Mouse (Mus musculus) liver, embryonic 14.5 days (tissue): ENCODE measurements around the gene Olfr763. TPM values are rescaled to one million over a fixed set of nuclear protein-coding genes. Genes with fewer than 3 reads are reported as not detected.
"Not testable (repeated sequence)": the region's sequence is repeated elsewhere in the genome, so short reads cannot be mapped to it uniquely, and the experiment has no call there.

Experiments used
- ATAC-seq: fragments of 200-750 bp; cut with Nextera tagmentation; 2 replicates; pipeline ENCODE4 v1.8.0; 2017; ENCODE audit warnings: moderate number of reproducible peaks, mild to moderate bottlenecking, moderate library complexity; ENCODE audit not compliant: insufficient read depth
- DNase-seq, 3 experiments: peaks; one replicate each; pipeline ENCODE4 v3.0.0-alpha.2; 2012 to 2013; ENCODE audit warnings: low read depth in 3 of 3, low spot score in 3 of 3
- H3K27ac ChIP-seq: fragments of 300-500 bp; sonication (generic); 2 replicates; pipeline ENCODE4 v1.5.1; 2014; ENCODE audit warnings: moderate library complexity, mild to moderate bottlenecking, control low read depth, inconsistent platforms
- H3K27me3 ChIP-seq: fragments of 300-500 bp; sonication (generic); 2 replicates; pipeline ENCODE4 v1.6.1; 2014; ENCODE audit warnings: mild to moderate bottlenecking, low read length, moderate library complexity; ENCODE audit not compliant: control insufficient read depth, insufficient read depth
- H3K36me3 ChIP-seq: fragments of 300-500 bp; sonication (generic); replicated peaks from 2 replicates; pipeline ENCODE4 v1.6.1; 2014; ENCODE audit warnings: low read depth; ENCODE audit not compliant: control insufficient read depth, insufficient read depth
- H3K4me1 ChIP-seq, 2 experiments: fragments of 200-500 bp in 1 of 2; fragments of 300-500 bp in 1 of 2; sonication (generic) in 1 of 2; replicated peaks; 2 replicates each; pipeline ENCODE4 v1.6.1; 2012 to 2014; ENCODE audit warnings: antibody characterized with exemption in 1 of 2, inconsistent platforms in 1 of 2, low read length in 1 of 2; ENCODE audit not compliant: control insufficient read depth in 2 of 2, insufficient read depth in 2 of 2
- H3K4me2 ChIP-seq: fragments of 300-500 bp; sonication (generic); 2 replicates; pipeline ENCODE4 v1.6.1; 2014; ENCODE audit warnings: low read depth, mild to moderate bottlenecking, control low read depth, moderate library complexity
- H3K4me3 ChIP-seq, 2 experiments: fragments of 200-500 bp in 1 of 2; fragments of 300-500 bp in 1 of 2; sonication (generic) in 1 of 2; 2 replicates each; pipeline ENCODE4 v1.5.1; 2012 to 2014; ENCODE audit warnings: low read depth in 2 of 2, low read length in 2 of 2, mild to moderate bottlenecking in 2 of 2, control low read depth in 1 of 2, inconsistent platforms in 1 of 2, moderate library complexity in 1 of 2; ENCODE audit not compliant: insufficient read depth in 1 of 2
- H3K9ac ChIP-seq: fragments of 300-500 bp; sonication (generic); replicated peaks from 2 replicates; pipeline ENCODE4 v1.6.1; 2014; ENCODE audit warnings: mild to moderate bottlenecking, control low read depth, moderate library complexity
- H3K9me3 ChIP-seq: fragments of 300-500 bp; sonication (generic); 2 replicates; pipeline ENCODE4 v1.6.1; 2016; ENCODE audit warnings: low read length, mixed read lengths; ENCODE audit not compliant: control insufficient read depth
- CTCF ChIP-seq: IDR thresholded peaks from 2 replicates; pipeline ENCODE4 v1.5.1; 2016; ENCODE audit warnings: antibody characterized with exemption, low read depth, control low read depth
- EP300 ChIP-seq: IDR thresholded peaks from 2 replicates; pipeline ENCODE4 v1.6.1; 2016; ENCODE audit warnings: antibody characterized with exemption, low read depth
- WGBS: fragments of 180-500 bp; shearing (Covaris S2); extraction: QIAGEN DNeasy Blood & Tissue Kit; methylation state at CpG from one replicate; pipeline ENCODE4 v1.1.7; 2014; ENCODE audit not compliant: insufficient replicate concordance; 5-methylcytosine and 5-hydroxymethylcytosine counted together
- polyA plus RNA-seq, 2 experiments: library from polyadenylated mRNA; depleted of rRNA in 1 of 2; stranded (reverse) in 1 of 2; unstranded in 1 of 2; fragments of >200 nt; fragmentation: Nextera tagmentation in 1 of 2; extraction: Ambion mirVana in 1 of 2; gene quantifications; 2 replicates each; pipeline versions ENCODE4 v1.2.1 to v1.2.3; 2012 to 2014

The Olfr763 gene
- polyA plus RNA-seq, 2 experiments, result not detected

- Histone ChIP-seq H3K9me3 (no peaks in the 10 kb centered on the region), H3K4me1 (no peaks in the 10 kb centered on the region), H3K27ac (no peak overlapping the region), H3K9ac (no peak overlapping the region), H3K27me3 (no peaks in the 10 kb centered on the region), H3K4me3 (no peak overlapping the region), H3K4me2 (no peak overlapping the region), H3K36me3 (no peaks in the 10 kb centered on the region)
- no peak for DNase-seq
- ATAC-seq, result no peak
- no peak for TF ChIP-seq EP300
- TF ChIP-seq CTCF, result no peak
Observed at GRCm38 (mm10) chr10:128990994-128991393, 19.6 kb upstream of the Olfr763 start.

- Histone ChIP-seq H3K4me2 (no peak overlapping the region), H3K27ac (no peak overlapping the region), H3K9me3 (no peaks in the 10 kb centered on the region), H3K9ac (no peak overlapping the region), H3K27me3 (no peaks in the 10 kb centered on the region), H3K36me3 (no peaks in the 10 kb centered on the region), H3K4me1 (no peaks in the 10 kb centered on the region), H3K4me3 (no peak overlapping the region)
- DNase-seq, result no peak
- TF ChIP-seq EP300 (no peak), CTCF (no peak)
- WGBS, result 63% methylated on average over 1 of the region's 1 CpGs
- no peak for ATAC-seq
Observed at GRCm38 (mm10) chr10:128995796-128996195, 14.8 kb upstream of the Olfr763 start.

- Histone ChIP-seq H3K9me3 (no peaks in the 10 kb centered on the region), H3K27ac (no peak overlapping the region), H3K27me3 (no peaks in the 10 kb centered on the region), H3K36me3 (no peaks in the 10 kb centered on the region), H3K9ac (no peak overlapping the region), H3K4me2 (no peak overlapping the region), H3K4me1 (no peaks in the 10 kb centered on the region), H3K4me3 (no peak overlapping the region)
- ATAC-seq (peak; percentile 18; the same call in 1 of the 2 replicates), DNase-seq (no peak)
- TF ChIP-seq EP300 (no peak), CTCF (no peak)
- 48% methylated on average over 4 of the region's 4 CpGs for WGBS
Observed at GRCm38 (mm10) chr10:128996523-128997040, 14.0 kb upstream of the Olfr763 start.

- Histone ChIP-seq H3K4me1 (no peaks in the 10 kb centered on the region), H3K9ac (no peak overlapping the region), H3K27ac (no peak overlapping the region), H3K9me3 (no peaks in the 10 kb centered on the region), H3K36me3 (no peaks in the 10 kb centered on the region), H3K4me3 (no peak overlapping the region), H3K4me2 (no peak overlapping the region), H3K27me3 (no peaks in the 10 kb centered on the region)
- WGBS, result 64% methylated on average over 14 of the region's 14 CpGs
- ATAC-seq, result no peak
- no peak for DNase-seq
- TF ChIP-seq CTCF, result no peak
- TF ChIP-seq EP300, result no peak
Observed at GRCm38 (mm10) chr10:129004032-129004920, 6.3 kb upstream of the Olfr763 start.

- not testable (repeated sequence) for H3K27me3 ChIP-seq, H3K36me3 ChIP-seq, H3K9ac ChIP-seq, H3K4me3 ChIP-seq, ATAC-seq, H3K27ac ChIP-seq, H3K9me3 ChIP-seq, DNase-seq, H3K4me2 ChIP-seq, H3K4me1 ChIP-seq
- WGBS, result 14% methylated on average over 1 of the region's 5 CpGs
Observed at GRCm38 (mm10) chr10:129011511-129011910, 920 bp downstream of the Olfr763 start.
